Mouse (Mus musculus) stomach, postnatal 0 days (tissue): ENCODE measurements around the gene Flnc. TPM values are rescaled to one million over a fixed set of nuclear protein-coding genes. Genes with fewer than 3 reads are reported as not detected.

Source experiments
- ATAC-seq: fragments of 200-750 bp; cut with Nextera tagmentation; 2 replicates; pipeline ENCODE4 v1.8.0; 2017; ENCODE audit not compliant: low FRiP score, low TSS enrichment
- DNase-seq: peaks from one replicate; pipeline ENCODE4 v3.0.0-alpha.2; 2016; ENCODE audit warnings: low spot score
- H3K27ac ChIP-seq: fragments of 300-500 bp; sonication (generic); replicated peaks from 2 replicates; pipeline ENCODE4 v1.5.1; 2014; ENCODE audit warnings: mild to moderate bottlenecking, control low read depth
- H3K27me3 ChIP-seq: fragments of 300-500 bp; sonication (generic); 2 replicates; pipeline ENCODE4 v1.6.1; 2014; ENCODE audit warnings: low read length; ENCODE audit not compliant: control insufficient read depth, insufficient read depth
- H3K36me3 ChIP-seq: fragments of 300-500 bp; sonication (generic); 2 replicates; pipeline ENCODE4 v1.6.1; 2014; ENCODE audit warnings: low read length, mixed read lengths; ENCODE audit not compliant: control insufficient read depth, insufficient read depth
- H3K4me1 ChIP-seq: fragments of 300-500 bp; sonication (generic); replicated peaks from 2 replicates; pipeline ENCODE4 v1.6.1; 2014; ENCODE audit warnings: antibody characterized with exemption; ENCODE audit not compliant: control insufficient read depth, insufficient read depth
- H3K4me2 ChIP-seq: fragments of 300-500 bp; sonication (generic); replicated peaks from 2 replicates; pipeline ENCODE4 v1.6.1; 2014; ENCODE audit warnings: low read depth, mild to moderate bottlenecking, control low read depth, moderate library complexity
- H3K4me3 ChIP-seq: fragments of 300-500 bp; sonication (generic); 2 replicates; pipeline ENCODE4 v1.5.1; 2014; ENCODE audit warnings: low read depth, low read length, control low read depth
- H3K9ac ChIP-seq: fragments of 300-500 bp; sonication (generic); 2 replicates; pipeline ENCODE4 v1.6.1; 2014; ENCODE audit warnings: mild to moderate bottlenecking, low read length, control low read depth, mixed read lengths
- H3K9me3 ChIP-seq: fragments of 300-500 bp; sonication (generic); 2 replicates; pipeline ENCODE4 v1.6.1; 2016; ENCODE audit warnings: low read length; ENCODE audit not compliant: control insufficient read depth
- CTCF ChIP-seq: IDR thresholded peaks from 2 replicates; pipeline ENCODE4 v1.5.1; 2016; ENCODE audit warnings: antibody characterized with exemption, low read depth, mild to moderate bottlenecking, moderate library complexity
- EP300 ChIP-seq: optimal IDR thresholded peaks from 2 replicates; pipeline ENCODE3; 2016; ENCODE audit warnings: antibody characterized with exemption
- WGBS: fragments of 180-500 bp; shearing (Covaris S2); extraction: QIAGEN DNeasy Blood & Tissue Kit; methylation state at CpG from one replicate; pipeline ENCODE4 v1.1.7; 2014; 5-methylcytosine and 5-hydroxymethylcytosine counted together
- polyA plus RNA-seq: library from polyadenylated mRNA; unstranded; fragments of >200 nt; fragmentation: Nextera tagmentation; extraction: Ambion mirVana; gene quantifications from 2 replicates; pipeline ENCODE4 v1.2.1, GENCODE M21; 2015

Flnc gene
- polyA plus RNA-seq, 1 experiment from 2014 or later: 5.9 TPM

DNA sequence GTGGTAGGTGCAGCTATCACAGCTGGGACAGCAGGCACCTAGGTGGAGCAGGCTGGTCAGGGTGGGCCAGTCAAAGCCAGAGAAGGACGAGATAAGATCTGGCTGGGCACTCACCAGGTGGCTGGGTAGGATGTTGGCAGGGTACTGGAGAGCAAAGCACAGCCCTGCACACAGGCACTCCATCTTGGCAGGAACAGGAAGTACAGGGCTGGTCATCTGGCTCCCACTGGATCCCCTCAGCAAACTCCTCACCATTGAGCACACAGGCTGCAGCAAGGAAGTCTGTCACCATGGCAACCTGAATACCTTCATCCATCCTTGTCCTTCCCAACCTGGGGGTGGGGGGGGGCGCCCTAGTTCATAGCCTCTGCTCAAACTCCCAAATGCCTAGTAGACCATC lies 64.7 kb downstream of the Flnc start:
- Histone ChIP-seq H3K4me3 (no peak overlapping the region), H3K36me3 (no peaks in the 10 kb centered on the region; the same call in 1 of the 2 replicates), H3K27me3 (no peaks in the 10 kb centered on the region), H3K4me2 (no peak overlapping the region), H3K9ac (no peak overlapping the region), H3K27ac (no peak overlapping the region), H3K4me1 (no peaks in the 10 kb centered on the region), H3K9me3 (no peaks in the 10 kb centered on the region)
- TF ChIP-seq EP300 (no peak), CTCF (no peak)
- WGBS: 32% methylated on average over 2 of the region's 2 CpGs
- ATAC-seq: no peak
- no peak for DNase-seq

GRCm38 (mm10) chr6:29500177-29500576 lies 67.1 kb downstream of the Flnc start:
- no peak for ATAC-seq
- WGBS: 88% methylated on average over 7 of the region's 7 CpGs
- Histone ChIP-seq H3K27me3 (no peaks in the 10 kb centered on the region), H3K9ac (no peak overlapping the region), H3K27ac (no peak overlapping the region), H3K9me3 (no peaks in the 10 kb centered on the region), H3K4me1 (no peaks in the 10 kb centered on the region), H3K4me3 (no peak overlapping the region), H3K36me3 (no peaks in the 10 kb centered on the region; the same call in 1 of the 2 replicates), H3K4me2 (no peak overlapping the region)
- TF ChIP-seq EP300 (no peak), CTCF (no peak)
- DNase-seq: no peak

DNA sequence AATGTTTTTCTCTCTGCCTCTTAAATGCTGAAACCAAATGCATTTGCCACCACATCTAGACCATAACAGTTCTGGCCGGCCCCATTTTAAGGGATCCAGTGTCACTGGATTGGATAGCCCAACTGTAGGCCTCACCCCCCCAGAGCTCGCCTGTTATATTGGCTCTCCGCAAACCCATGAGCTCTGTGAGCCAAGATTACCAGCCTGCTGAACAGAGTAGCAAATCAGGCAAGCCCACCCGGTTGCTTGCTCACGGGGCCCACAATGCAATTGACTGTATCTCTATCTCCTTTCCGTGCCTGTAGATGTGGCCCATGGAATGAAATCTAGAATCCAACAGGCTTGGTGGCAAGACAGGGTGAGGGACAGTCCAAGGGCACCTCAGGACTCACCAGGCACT lies 67.8 kb downstream of the Flnc start:
- no peak for DNase-seq
- TF ChIP-seq EP300 (no peak), CTCF (no peak)
- Histone ChIP-seq H3K27ac (no peak overlapping the region), H3K4me1 (no peaks in the 10 kb centered on the region), H3K9ac (no peak overlapping the region), H3K9me3 (no peaks in the 10 kb centered on the region), H3K4me2 (no peak overlapping the region), H3K27me3 (no peaks in the 10 kb centered on the region), H3K36me3 (no peaks in the 10 kb centered on the region; the same call in 1 of the 2 replicates), H3K4me3 (no peak overlapping the region)
- WGBS: 88% methylated on average over 6 of the region's 6 CpGs
- ATAC-seq: no peak

GRCm38 (mm10) chr6:29501599-29501998 lies 68.5 kb downstream of the Flnc start:
- no peak overlapping the region for H3K4me2 ChIP-seq
- no peak for ATAC-seq
- TF ChIP-seq CTCF: peak; percentile 67
- no peak for TF ChIP-seq EP300
- H3K9ac ChIP-seq: no peak overlapping the region
- H3K4me1 ChIP-seq: no peaks in the 10 kb centered on the region
- no peak overlapping the region for H3K4me3 ChIP-seq
- H3K9me3 ChIP-seq: no peaks in the 10 kb centered on the region
- no peak for DNase-seq
- H3K27me3 ChIP-seq: no peaks in the 10 kb centered on the region
- no peak overlapping the region for H3K27ac ChIP-seq
- H3K36me3 ChIP-seq: no peaks in the 10 kb centered on the region
- WGBS: 94% methylated on average over 1 of the region's 1 CpGs

- WGBS: 84% methylated on average over 5 of the region's 5 CpGs
- DNase-seq: no peak
- no peak overlapping the region for H3K4me3 ChIP-seq
- H3K36me3 ChIP-seq: no peaks in the 10 kb centered on the region
- TF ChIP-seq EP300 (no peak), CTCF (0 out of 2 replicates have a peak, but pooled peaks have one; percentile 30)
- H3K9me3 ChIP-seq: no peaks in the 10 kb centered on the region
- no peak for ATAC-seq
- H3K27me3 ChIP-seq: no peaks in the 10 kb centered on the region
- no peaks in the 10 kb centered on the region for H3K4me1 ChIP-seq
- H3K27ac ChIP-seq: no peak overlapping the region
- no peak overlapping the region for H3K9ac ChIP-seq
- no peak overlapping the region for H3K4me2 ChIP-seq
These were observed 72.4 kb downstream of the Flnc start for GRCm38 (mm10) chr6:29505493-29505892.

- no peak for ATAC-seq
- no peaks in the 10 kb centered on the region for H3K36me3 ChIP-seq
These were observed 73.8 kb downstream of the Flnc start for GRCm38 (mm10) chr6:29506834-29507233.

More at GRCm38 (mm10) chr6:29506834-29507233, 73.8 kb downstream of the Flnc start:
- H3K4me2 ChIP-seq: peak overlapping the region; percentile 76
- WGBS: 25% methylated on average over 8 of the region's 8 CpGs
- no peaks in the 10 kb centered on the region for H3K9me3 ChIP-seq
- no peak overlapping the region for H3K27ac ChIP-seq
- H3K27me3 ChIP-seq: no peaks in the 10 kb centered on the region
- H3K4me1 ChIP-seq: no peaks in the 10 kb centered on the region
- TF ChIP-seq CTCF (no peak), EP300 (no peak)
- no peak for DNase-seq
- H3K4me3 ChIP-seq: peak overlapping the region; percentile 54
- peak overlapping the region; percentile 55; the same call in 1 of the 2 replicates for H3K9ac ChIP-seq
